Mouse (Mus musculus): Measurements from ENCODE around the gene Ufm1.

Gene Ufm1

GRCm38 (mm10) chr3:53863383-53864220 is at the start of gene Ufm1:
Ufm1 (minus strand) TSS chr3:53863830.
- DNase-seq: peak; percentile 97

- DNase-seq: peak; percentile 81
These were observed 27.2 kb upstream of the Ufm1 start for GRCm38 (mm10) chr3:53890619-53891540.

GRCm38 (mm10) chr3:53871596-53871995 is 8.0 kb upstream of the Ufm1 start:
- no peak for DNase-seq

GRCm38 (mm10) chr3:53870482-53870881 is 6.9 kb upstream of the Ufm1 start:
- DNase-seq: no peak

- no peak for DNase-seq
These were observed 5.6 kb upstream of the Ufm1 start for GRCm38 (mm10) chr3:53869263-53869662.

- no peak for DNase-seq
These were observed 4.6 kb upstream of the Ufm1 start for GRCm38 (mm10) chr3:53868212-53868611.

- DNase-seq: no peak
These were observed 8.8 kb downstream of the Ufm1 start for GRCm38 (mm10) chr3:53854831-53855230.

GRCm38 (mm10) chr3:53854261-53854660 is 9.4 kb downstream of the Ufm1 start:
- no peak for DNase-seq

- DNase-seq: no peak
These were observed 15.4 kb downstream of the Ufm1 start for GRCm38 (mm10) chr3:53848262-53848661.

- DNase-seq: no peak
These were observed 15.9 kb downstream of the Ufm1 start for GRCm38 (mm10) chr3:53847726-53848125.

- DNase-seq: no peak
These were observed 17.3 kb downstream of the Ufm1 start for GRCm38 (mm10) chr3:53846206-53846928.

- no peak for DNase-seq
These were observed 18.8 kb downstream of the Ufm1 start, which contains the start of gene Gm10985 for GRCm38 (mm10) chr3:53844786-53845185. Gm10985 (plus strand) TSS chr3:53845086.

GRCm38 (mm10) chr3:53834238-53834637 is 29.4 kb downstream of the Ufm1 start:
- no peak for DNase-seq

GRCm38 (mm10) chr3:53813421-53813977 is 50.1 kb downstream of the Ufm1 start:
- no peak for DNase-seq
